ENCODE assay signal across 16 mouse cellular contexts in the genomic region with DNA sequence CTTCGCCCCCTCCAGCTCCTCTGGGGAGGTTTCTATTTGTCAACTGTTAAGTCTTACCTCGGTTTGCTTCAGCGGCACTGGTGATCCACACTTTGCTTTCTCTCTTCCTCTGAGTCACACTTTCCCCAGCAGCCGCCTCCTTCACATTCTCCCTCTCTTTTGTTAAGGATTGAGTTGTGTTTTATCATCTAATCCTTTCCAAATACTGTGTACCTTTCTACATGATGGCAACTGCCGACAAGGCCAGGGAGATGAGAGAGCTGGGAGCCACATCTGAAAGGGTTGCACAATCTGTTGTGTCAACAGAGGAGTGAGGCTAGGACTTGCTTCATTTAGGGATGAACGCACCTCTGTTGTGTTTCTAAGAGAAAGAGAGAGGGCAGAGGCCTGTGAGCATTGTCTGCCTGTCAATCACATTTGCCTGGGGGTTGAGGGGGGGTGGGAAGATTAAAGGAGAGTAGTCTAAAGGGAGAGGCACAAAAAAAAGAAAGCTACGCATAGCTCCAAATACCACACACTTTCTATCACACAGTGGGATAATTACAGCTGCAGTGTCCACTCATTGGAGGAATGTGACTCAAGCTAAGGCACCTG.
DNase-seq lines count a peak whose midpoint lies in the region; ATAC-seq and TF ChIP-seq lines count a peak whose summit lies in the region.
"Had no signal": no experiment of that assay in that cellular context is flagged by ENCODE, and none has a peak within 500 bp of the region (broad histone marks: within the 10 kb centered on the region; RNA-seq: fewer than 3 reads in every experiment).

No protein-coding gene starts in this region.

- no peak for DNase-seq in frontal cortex, postnatal 10 days (ENCODE audit: low spot score in 2 of 2)
- DNase-seq in brain, embryonic 14.5 days (ENCODE audit: low read depth), result peak; percentile 16
- DNase-seq in retina, postnatal 1 day, result peak; percentile 29
- DNase-seq in adrenal gland, adult 18-20 months (ENCODE audit: low spot score in 2 of 2), result no peak
- no peak for DNase-seq in layer of hippocampus, adult 8-10 months (ENCODE audit: low spot score in 2 of 2)
- DNase-seq: cerebellum, adult 11 months; gastrocnemius, postnatal 14 days; kidney, adult 8-10 months; lung, postnatal 4 days; thymus, adult 2 months had no signal

- no peak for TF ChIP-seq CTCF in brain, embryonic 14.5 days (IDR thresholded peaks at IDR 0.05; ENCODE audit: borderline replicate concordance, extremely low read depth, insufficient read depth, insufficient read length)

- no peaks in the 10 kb centered on the region for H3K4me1 ChIP-seq in liver, embryonic 12.5 days
- H3K4me1 ChIP-seq: heart, embryonic 13.5 days; liver, embryonic 15.5 days had no signal

- TF ChIP-seq POLR2A in brain, embryonic 14.5 days (IDR thresholded peaks at IDR 0.05; ENCODE audit: borderline replicate concordance, extremely low read depth, insufficient read depth, insufficient read length, poor library complexity, severe bottlenecking), result no peak

- no peak overlapping the region for H3K27ac ChIP-seq in liver, embryonic 12.5 days
- H3K27ac ChIP-seq: heart, embryonic 13.5 days; hindbrain, postnatal 0 days; liver, embryonic 15.5 days had no signal

- no peak overlapping the region for H3K9ac ChIP-seq in liver, embryonic 12.5 days
- H3K9ac ChIP-seq: heart, embryonic 13.5 days; liver, embryonic 15.5 days had no signal

- WGBS in liver, embryonic 12.5 days (ENCODE audit: insufficient replicate concordance), result 46% methylated on average over 7 of the region's 7 CpGs

- H3K36me3 ChIP-seq in liver, embryonic 12.5 days, result no peaks in the 10 kb centered on the region
- H3K36me3 ChIP-seq: heart, embryonic 13.5 days; liver, embryonic 15.5 days had no signal

- no peaks in the 10 kb centered on the region for H3K9me3 ChIP-seq in liver, embryonic 12.5 days (replicated peaks)
- H3K9me3 ChIP-seq: heart, embryonic 13.5 days had no signal

- ATAC-seq in frontal cortex, adult (ENCODE audit: low TSS enrichment), result peak; percentile 57
- 0 out of 2 replicates have a peak, but pooled peaks have one; percentile 21 for ATAC-seq in liver, embryonic 12.5 days
- ATAC-seq: forebrain, embryonic 16.5 days; hindbrain, postnatal 0 days had no signal

- no peak overlapping the region for H3K4me3 ChIP-seq in liver, embryonic 12.5 days
- H3K4me3 ChIP-seq: heart, embryonic 13.5 days; liver, embryonic 15.5 days had no signal

- no peak overlapping the region for H3K4me2 ChIP-seq in liver, embryonic 12.5 days
- H3K4me2 ChIP-seq: heart, embryonic 13.5 days; liver, embryonic 15.5 days had no signal

- H3K27me3 ChIP-seq in liver, embryonic 12.5 days (replicated peaks), result no peaks in the 10 kb centered on the region
- H3K27me3 ChIP-seq: heart, embryonic 13.5 days; liver, embryonic 15.5 days had no signal

Comparison
In these comparisons a context has a peak if more than half of its experiments do, and no peak if none do; other contexts are left out.
1. DNase-seq: peak in brain, embryonic 14.5 days (single experiment) and retina, postnatal 1 day (single experiment); none in frontal cortex, postnatal 10 days (0 of 2), adrenal gland, adult 18-20 months (0 of 2) and layer of hippocampus, adult 8-10 months (0 of 2).